Mouse (Mus musculus): ENCODE data around the gene Abcf1. TPM values are rescaled to one million over a fixed set of nuclear protein-coding genes. Genes with fewer than 3 reads are reported as not detected.

Abcf1 gene
- polyA plus RNA-seq, 1 experiment from 2014 or later: 55.8 TPM

- H3K4me1 ChIP-seq (ENCODE audit: control insufficient read depth, insufficient read depth, low read length): peaks cover 4% of the 10 kb centered on the region
- no peak overlapping the region for H3K27ac ChIP-seq (ENCODE audit: low read depth, low read length)
- ATAC-seq (no peak), DNase-seq (ENCODE audit: low spot score) (no peak)
- H3K4me3 ChIP-seq (ENCODE audit: low read depth, low read length): no peak overlapping the region
- H3K36me3 ChIP-seq (ENCODE audit: control insufficient read depth, insufficient read depth, low read length): peaks cover 29% of the 10 kb centered on the region
- H3K9me3 ChIP-seq (replicated peaks; ENCODE audit: control insufficient read depth, low read length): no peaks in the 10 kb centered on the region
- no peak overlapping the region for H3K9ac ChIP-seq (ENCODE audit: low read length)
- no peak overlapping the region for H3K4me2 ChIP-seq (ENCODE audit: low read length)
- WGBS: 48% methylated on average over 10 of the region's 10 CpGs
- H3K27me3 ChIP-seq (replicated peaks; ENCODE audit: control insufficient read depth, insufficient read depth, low read length): no peaks in the 10 kb centered on the region
These were observed 22.2 kb upstream of the Abcf1 start for GRCm38 (mm10) chr17:35991781-35992180.

GRCm38 (mm10) chr17:35981776-35982175 lies 12.2 kb upstream of the Abcf1 start:
- H3K9me3 ChIP-seq (replicated peaks; ENCODE audit: control insufficient read depth, low read length): no peaks in the 10 kb centered on the region
- DNase-seq (ENCODE audit: low spot score) (no peak), ATAC-seq (no peak)
- H3K4me2 ChIP-seq (ENCODE audit: low read length): no peak overlapping the region
- H3K9ac ChIP-seq (ENCODE audit: low read length): no peak overlapping the region
- peaks cover 14% of the 10 kb centered on the region; the same call in 1 of the 2 replicates for H3K4me1 ChIP-seq (ENCODE audit: control insufficient read depth, insufficient read depth, low read length)
- WGBS: 97% methylated on average over 9 of the region's 9 CpGs
- H3K27me3 ChIP-seq (replicated peaks; ENCODE audit: control insufficient read depth, insufficient read depth, low read length): no peaks in the 10 kb centered on the region
- peaks cover 47% of the 10 kb centered on the region for H3K36me3 ChIP-seq (ENCODE audit: control insufficient read depth, insufficient read depth, low read length)
- H3K4me3 ChIP-seq (ENCODE audit: low read depth, low read length): no peak overlapping the region
- H3K27ac ChIP-seq (ENCODE audit: low read depth, low read length): no peak overlapping the region

- ATAC-seq (peak; percentile 11; the same call in 1 of the 2 replicates), DNase-seq (ENCODE audit: low spot score) (peak; percentile 41)
- peak overlapping the region; percentile 90 for H3K4me3 ChIP-seq (ENCODE audit: low read depth, low read length)
- peak overlapping the region; percentile 94 for H3K27ac ChIP-seq (ENCODE audit: low read depth, low read length)
- H3K9me3 ChIP-seq (replicated peaks; ENCODE audit: control insufficient read depth, low read length): no peaks in the 10 kb centered on the region
- 0% methylated on average over 25 of the region's 29 CpGs for WGBS
- H3K9ac ChIP-seq (ENCODE audit: low read length): peak overlapping the region; percentile 80
- H3K4me2 ChIP-seq (ENCODE audit: low read length): peak overlapping the region; percentile 88
- peaks cover 46% of the 10 kb centered on the region for H3K36me3 ChIP-seq (ENCODE audit: control insufficient read depth, insufficient read depth, low read length)
- H3K27me3 ChIP-seq (replicated peaks; ENCODE audit: control insufficient read depth, insufficient read depth, low read length): no peaks in the 10 kb centered on the region
- peaks cover 14% of the 10 kb centered on the region; the same call in 1 of the 2 replicates for H3K4me1 ChIP-seq (ENCODE audit: control insufficient read depth, insufficient read depth, low read length)
These were observed 10.8 kb upstream of the Abcf1 start for GRCm38 (mm10) chr17:35980363-35980754.

- under 1% methylated on average over 87 of the region's 109 CpGs for WGBS
- peaks cover 43% of the 10 kb centered on the region for H3K36me3 ChIP-seq (ENCODE audit: control insufficient read depth, insufficient read depth, low read length)
These were observed 10.1 kb upstream of the Abcf1 start, which contains the start of the genes Gnl1 and Prr3 for GRCm38 (mm10) chr17:35979401-35980362. Gnl1 (plus strand) TSS chr17:35979851. Prr3 (minus strand) TSS chr17:35980236.

GRCm38 (mm10) chr17:35978811-35979400 lies 9.3 kb upstream of the Abcf1 start:
- Histone ChIP-seq H3K27ac (ENCODE audit: low read depth, low read length) (peak overlapping the region; percentile 94), H3K27me3 (replicated peaks; ENCODE audit: control insufficient read depth, insufficient read depth, low read length) (no peaks in the 10 kb centered on the region), H3K4me1 (ENCODE audit: control insufficient read depth, insufficient read depth, low read length) (peaks cover 14% of the 10 kb centered on the region; the same call in 1 of the 2 replicates), H3K36me3 (ENCODE audit: control insufficient read depth, insufficient read depth, low read length) (peaks cover 47% of the 10 kb centered on the region), H3K4me2 (ENCODE audit: low read length) (peak overlapping the region; percentile 88), H3K9me3 (replicated peaks; ENCODE audit: control insufficient read depth, low read length) (no peaks in the 10 kb centered on the region), H3K4me3 (ENCODE audit: low read depth, low read length) (peak overlapping the region; percentile 90), H3K9ac (ENCODE audit: low read length) (peak overlapping the region; percentile 80)
- 2% methylated on average over 41 of the region's 41 CpGs for WGBS
- DNase-seq (ENCODE audit: low spot score) (peak; percentile 93), ATAC-seq (peak; percentile 87)

More at GRCm38 (mm10) chr17:35979401-35980362, 10.1 kb upstream of the Abcf1 start, which contains the start of the genes Gnl1 and Prr3:
- ATAC-seq: peak; percentile 82
- Histone ChIP-seq H3K9me3 (replicated peaks; ENCODE audit: control insufficient read depth, low read length) (no peaks in the 10 kb centered on the region), H3K27me3 (replicated peaks; ENCODE audit: control insufficient read depth, insufficient read depth, low read length) (no peaks in the 10 kb centered on the region), H3K9ac (ENCODE audit: low read length) (peak within 1 kb of the TSS; percentile 80), H3K4me3 (ENCODE audit: low read depth, low read length) (peak within 1 kb of the TSS; percentile 90), H3K27ac (ENCODE audit: low read depth, low read length) (peak within 1 kb of the TSS; percentile 94), H3K4me2 (ENCODE audit: low read length) (peak within 1 kb of the TSS; percentile 88), H3K4me1 (ENCODE audit: control insufficient read depth, insufficient read depth, low read length) (peaks cover 14% of the 10 kb centered on the region; the same call in 1 of the 2 replicates)
- peak; percentile 93 for DNase-seq (ENCODE audit: low spot score)

GRCm38 (mm10) chr17:35972131-35972530 lies 2.6 kb upstream of the Abcf1 start:
- Histone ChIP-seq H3K4me1 (ENCODE audit: control insufficient read depth, insufficient read depth, low read length) (peaks cover 7% of the 10 kb centered on the region; the same call in 1 of the 2 replicates), H3K9me3 (replicated peaks; ENCODE audit: control insufficient read depth, low read length) (no peaks in the 10 kb centered on the region), H3K36me3 (ENCODE audit: control insufficient read depth, insufficient read depth, low read length) (peaks cover 38% of the 10 kb centered on the region), H3K4me3 (ENCODE audit: low read depth, low read length) (no peak overlapping the region), H3K27ac (ENCODE audit: low read depth, low read length) (no peak overlapping the region), H3K27me3 (replicated peaks; ENCODE audit: control insufficient read depth, insufficient read depth, low read length) (no peaks in the 10 kb centered on the region), H3K9ac (ENCODE audit: low read length) (no peak overlapping the region), H3K4me2 (ENCODE audit: low read length) (no peak overlapping the region)
- ATAC-seq (no peak), DNase-seq (ENCODE audit: low spot score) (no peak)
- 64% methylated on average over 1 of the region's 1 CpGs for WGBS

- H3K9me3 ChIP-seq (replicated peaks; ENCODE audit: control insufficient read depth, low read length): no peaks in the 10 kb centered on the region
- H3K27me3 ChIP-seq (replicated peaks; ENCODE audit: control insufficient read depth, insufficient read depth, low read length): no peaks in the 10 kb centered on the region
- H3K36me3 ChIP-seq (ENCODE audit: control insufficient read depth, insufficient read depth, low read length): peaks cover 31% of the 10 kb centered on the region
- no peak overlapping the region for H3K27ac ChIP-seq (ENCODE audit: low read depth, low read length)
- peaks cover 7% of the 10 kb centered on the region; the same call in 1 of the 2 replicates for H3K4me1 ChIP-seq (ENCODE audit: control insufficient read depth, insufficient read depth, low read length)
- H3K4me3 ChIP-seq (ENCODE audit: low read depth, low read length): no peak overlapping the region
- DNase-seq (ENCODE audit: low spot score): no peak
- no peak overlapping the region for H3K9ac ChIP-seq (ENCODE audit: low read length)
- H3K4me2 ChIP-seq (ENCODE audit: low read length): no peak overlapping the region
- 91% methylated on average over 2 of the region's 2 CpGs for WGBS
- no peak for ATAC-seq
These were observed 1.9 kb downstream of the Abcf1 start for GRCm38 (mm10) chr17:35967621-35968020.

- H3K9ac ChIP-seq (ENCODE audit: low read length): no peak overlapping the region
- H3K9me3 ChIP-seq (replicated peaks; ENCODE audit: control insufficient read depth, low read length): no peaks in the 10 kb centered on the region
- H3K4me1 ChIP-seq (ENCODE audit: control insufficient read depth, insufficient read depth, low read length): peaks cover under 1% of the 10 kb centered on the region; the same call in 1 of the 2 replicates
- no peaks in the 10 kb centered on the region for H3K27me3 ChIP-seq (replicated peaks; ENCODE audit: control insufficient read depth, insufficient read depth, low read length)
- ATAC-seq (no peak), DNase-seq (ENCODE audit: low spot score) (no peak)
- no peak overlapping the region for H3K4me3 ChIP-seq (ENCODE audit: low read depth, low read length)
- peaks cover 69% of the 10 kb centered on the region for H3K36me3 ChIP-seq (ENCODE audit: control insufficient read depth, insufficient read depth, low read length)
- WGBS: 94% methylated on average over 10 of the region's 10 CpGs
- no peak overlapping the region for H3K27ac ChIP-seq (ENCODE audit: low read depth, low read length)
- no peak overlapping the region for H3K4me2 ChIP-seq (ENCODE audit: low read length)
These were observed 6.3 kb downstream of the Abcf1 start for GRCm38 (mm10) chr17:35963279-35963678.

Data from forebrain, embryonic 14.5 days (tissue).